Mouse (Mus musculus) lung, postnatal 0 days (tissue): ENCODE results near the gene Milr1.

Experiments
- CTCF ChIP-seq: IDR thresholded peaks from 2 replicates; pipeline ENCODE4 v1.5.1; 2016; ENCODE audit warnings: antibody characterized with exemption, mild to moderate bottlenecking
- EP300 ChIP-seq: IDR thresholded peaks from 2 replicates; pipeline ENCODE4 v1.6.1; 2016; ENCODE audit warnings: antibody characterized with exemption, mild to moderate bottlenecking, control low read depth

- TF ChIP-seq EP300 (no peak), CTCF (no peak)
Observed at GRCm38 (mm10) chr11:106773061-106773460, 22.0 kb downstream of the Milr1 start.
